Mouse (Mus musculus) forebrain, embryonic 13.5 days (tissue): Measurements from ENCODE around the gene Kmt5b. TPM values are rescaled to one million over a fixed set of nuclear protein-coding genes. Genes with fewer than 3 reads are reported as not detected.

ENCODE experiments used
- ATAC-seq: fragments of 200-750 bp; cut with Nextera tagmentation; 2 replicates; pipeline ENCODE4 v1.8.0; 2017
- H3K27ac ChIP-seq: fragments of 300-500 bp; sonication (generic); 2 replicates; pipeline ENCODE4 v1.5.1; 2015; ENCODE audit warnings: inconsistent platforms, mild to moderate bottlenecking, moderate library complexity
- H3K27me3 ChIP-seq: fragments of 300-500 bp; sonication (generic); 2 replicates; pipeline ENCODE4 v1.6.1; 2015; ENCODE audit warnings: mild to moderate bottlenecking, inconsistent platforms
- H3K36me3 ChIP-seq: fragments of 300-500 bp; sonication (generic); 2 replicates; pipeline ENCODE4 v1.6.1; 2015; ENCODE audit warnings: mild to moderate bottlenecking, inconsistent platforms; ENCODE audit not compliant: poor library complexity, severe bottlenecking
- H3K4me1 ChIP-seq: fragments of 300-500 bp; sonication (generic); 2 replicates; pipeline ENCODE4 v1.6.1; 2015; ENCODE audit warnings: inconsistent platforms
- H3K4me2 ChIP-seq: fragments of 300-500 bp; sonication (generic); 2 replicates; pipeline ENCODE4 v1.6.1; 2015; ENCODE audit warnings: inconsistent platforms, mild to moderate bottlenecking, moderate library complexity
- H3K4me3 ChIP-seq: fragments of 300-500 bp; sonication (generic); 2 replicates; pipeline ENCODE4 v1.5.1; 2015; ENCODE audit warnings: mild to moderate bottlenecking, inconsistent platforms
- H3K9ac ChIP-seq: fragments of 300-500 bp; sonication (generic); 2 replicates; pipeline ENCODE4 v1.6.1; 2015; ENCODE audit warnings: mild to moderate bottlenecking, inconsistent platforms
- H3K9me3 ChIP-seq: fragments of 300-500 bp; sonication (generic); replicated peaks from 2 replicates; pipeline ENCODE4 v1.6.1; 2016; ENCODE audit warnings: inconsistent platforms
- WGBS: fragments of 180-500 bp; shearing (Covaris S2); methylation state at CpG from one replicate; pipeline ENCODE4 v1.1.7; 2015; 5-methylcytosine and 5-hydroxymethylcytosine counted together
- polyA plus RNA-seq: library from polyadenylated mRNA; unstranded; fragments of >200 nt; fragmentation: Nextera tagmentation; extraction: Ambion mirVana; gene quantifications from 2 replicates; pipeline ENCODE4 v1.2.1, GENCODE M21; 2015

Kmt5b gene
- polyA plus RNA-seq, 1 experiment from 2014 or later = 43.3 TPM

DNA sequence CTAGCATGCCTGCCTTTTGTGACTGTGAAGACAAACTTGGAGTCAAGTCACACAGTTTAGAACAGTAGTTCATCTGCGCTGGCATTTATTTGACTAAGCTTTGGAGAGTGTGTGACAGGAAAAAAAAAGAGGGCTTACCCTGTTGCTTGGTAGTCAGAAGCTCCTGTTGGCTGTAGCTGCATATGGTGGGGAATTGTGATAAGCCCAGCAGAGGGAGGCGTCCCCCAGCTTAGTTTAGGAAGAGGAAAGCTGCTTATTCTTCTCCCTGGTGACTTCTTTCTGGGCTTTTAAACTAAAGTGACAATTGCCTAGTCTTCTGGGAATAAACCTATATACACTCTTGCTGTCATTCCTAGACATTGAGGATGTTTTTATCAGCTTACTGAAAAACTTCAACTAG, 95.5 kb downstream of the Kmt5b start:
- Histone ChIP-seq H3K4me3 (no peak overlapping the region), H3K27ac (no peak overlapping the region), H3K9ac (no peak overlapping the region), H3K4me2 (no peak overlapping the region), H3K4me1 (no peaks in the 10 kb centered on the region), H3K27me3 (no peaks in the 10 kb centered on the region), H3K9me3 (no peaks in the 10 kb centered on the region), H3K36me3 (peaks cover 29% of the 10 kb centered on the region)
- 83% methylated on average over 2 of the region's 2 CpGs for WGBS
- ATAC-seq = no peak

DNA sequence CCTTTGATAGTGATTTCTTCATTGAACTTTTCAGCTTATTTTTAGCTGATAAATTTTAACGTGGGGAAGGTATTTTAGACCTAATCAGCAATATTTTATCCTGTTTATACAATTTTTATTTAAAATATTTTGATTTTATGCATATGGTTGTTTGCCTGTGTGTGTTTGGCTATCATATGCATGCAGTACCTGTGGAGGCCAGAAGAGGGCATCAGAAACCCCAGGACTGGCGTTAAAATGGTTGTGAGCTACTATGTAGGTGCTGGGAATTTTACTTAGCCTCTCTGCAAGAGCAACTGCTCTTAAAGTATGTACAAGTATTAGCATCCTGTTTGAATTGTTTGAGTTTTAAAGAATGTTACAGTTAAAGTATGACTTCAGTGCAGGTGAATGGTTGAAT, 97.7 kb downstream of the Kmt5b start:
- Histone ChIP-seq H3K36me3 (peaks cover 29% of the 10 kb centered on the region), H3K4me3 (no peak overlapping the region), H3K27ac (no peak overlapping the region), H3K4me2 (no peak overlapping the region), H3K9ac (no peak overlapping the region), H3K4me1 (no peaks in the 10 kb centered on the region), H3K27me3 (no peaks in the 10 kb centered on the region), H3K9me3 (no peaks in the 10 kb centered on the region)
- 83% methylated on average over 2 of the region's 2 CpGs for WGBS
- ATAC-seq = no peak

Other genes starting within 250 kb of the Kmt5b start
- gene Ppp6r3, start 191.7 kb upstream of the Kmt5b start, polyA plus RNA-seq = 64.4 and 72.2 TPM in 2 replicates
- gene Lrp5, start 80.9 kb upstream of the Kmt5b start, polyA plus RNA-seq = 2.0 and 2.2 TPM in 2 replicates
- gene 1810055G02Rik, start 59.1 kb upstream of the Kmt5b start, polyA plus RNA-seq = 27.8 and 32.6 TPM in 2 replicates
- gene Chka, start 84.4 kb downstream of the Kmt5b start, polyA plus RNA-seq = 53.1 and 54.8 TPM in 2 replicates
- gene Tcirg1, start 139.7 kb downstream of the Kmt5b start, polyA plus RNA-seq = 10.4 and 11.3 TPM in 2 replicates
- 197 and 208 TPM in 2 replicates for gene Ndufs8, start 145.4 kb downstream of the Kmt5b start, polyA plus RNA-seq
- gene Aldh3b1, start 162.4 kb downstream of the Kmt5b start, polyA plus RNA-seq = 1.1 TPM in 2 replicates
- 3.8 and 5.3 TPM in 2 replicates for gene Unc93b1, start 167.8 kb downstream of the Kmt5b start, polyA plus RNA-seq
- not detected in 2 replicates for gene Aldh3b3, start 191.2 kb downstream of the Kmt5b start, polyA plus RNA-seq
- 0.15 TPM in 1 of 2 replicates, not detected in the other for gene Aldh3b2, start 204.9 kb downstream of the Kmt5b start, polyA plus RNA-seq
- gene Acy3, start 219.1 kb downstream of the Kmt5b start, polyA plus RNA-seq = 0.68 and 1.4 TPM in 2 replicates
- not detected in 2 replicates for gene Tbx10, start 225.3 kb downstream of the Kmt5b start, polyA plus RNA-seq
- gene Nudt8, start 233.2 kb downstream of the Kmt5b start, polyA plus RNA-seq = 25.8 and 28.2 TPM in 2 replicates
- 5.4 and 5.7 TPM in 2 replicates for gene Gm49405, start 233.2 kb downstream of the Kmt5b start, polyA plus RNA-seq
- gene Doc2g, start 235.9 kb downstream of the Kmt5b start, polyA plus RNA-seq = 5.5 and 5.7 TPM in 2 replicates
- gene Ndufv1, start 245.4 kb downstream of the Kmt5b start, polyA plus RNA-seq = 202 and 216 TPM in 2 replicates